Mouse (Mus musculus): ENCODE results near the gene Adap2. TPM values are rescaled to one million over a fixed set of nuclear protein-coding genes. Genes with fewer than 3 reads are reported as not detected.

Adap2 gene
- polyA plus RNA-seq, 1 experiment from 2014 or later = 0.60 TPM

Other genes with a start within 250 kb of the Adap2 start
- gene Utp6, start 191.7 kb upstream of the Adap2 start, polyA plus RNA-seq (2014; fragmentation: Nextera tagmentation; extraction: Ambion mirVana) = 92.7 and 108 TPM in 2 replicates
- gene Suz12, start 161.0 kb upstream of the Adap2 start, polyA plus RNA-seq (2014; fragmentation: Nextera tagmentation; extraction: Ambion mirVana) = 21.0 and 27.5 TPM in 2 replicates
- 53.8 and 57.1 TPM in 2 replicates for gene Crlf3, start 73.1 kb upstream of the Adap2 start, polyA plus RNA-seq (2014; fragmentation: Nextera tagmentation; extraction: Ambion mirVana)
- 20.3 and 22.5 TPM in 2 replicates for gene Atad5, start 64.7 kb upstream of the Adap2 start, polyA plus RNA-seq (2014; fragmentation: Nextera tagmentation; extraction: Ambion mirVana)
- 28.4 and 29.6 TPM in 2 replicates for gene Tefm, start 11.9 kb upstream of the Adap2 start, polyA plus RNA-seq (2014; fragmentation: Nextera tagmentation; extraction: Ambion mirVana)
- 4.5 and 6.0 TPM in 2 replicates for gene Rnf135, start 29.7 kb downstream of the Adap2 start, polyA plus RNA-seq (2014; fragmentation: Nextera tagmentation; extraction: Ambion mirVana)
- 70.2 and 73.1 TPM in 2 replicates for gene Rhot1, start 54.9 kb downstream of the Adap2 start, polyA plus RNA-seq (2014; fragmentation: Nextera tagmentation; extraction: Ambion mirVana)
- gene Rhbdl3, start 146.8 kb downstream of the Adap2 start, polyA plus RNA-seq (2014; fragmentation: Nextera tagmentation; extraction: Ambion mirVana) = 3.2 and 4.0 TPM in 2 replicates
- gene 5730455P16Rik, start 223.9 kb downstream of the Adap2 start, polyA plus RNA-seq (2014; fragmentation: Nextera tagmentation; extraction: Ambion mirVana) = 20.7 and 23.5 TPM in 2 replicates
- 370 and 383 TPM in 2 replicates for gene Zfp207, start 229.2 kb downstream of the Adap2 start, polyA plus RNA-seq (2014; fragmentation: Nextera tagmentation; extraction: Ambion mirVana)

Measured in embryonic facial prominence, embryonic 11.5 days (tissue).